Mouse (Mus musculus) gastrocnemius, postnatal 10 days (tissue): ENCODE measurements around the gene Rad51d. TPM values are rescaled to one million over a fixed set of nuclear protein-coding genes. Genes with fewer than 3 reads are reported as not detected.
"Not testable (repeated sequence)": the region's sequence is repeated elsewhere in the genome, so short reads cannot be mapped to it uniquely, and the experiment has no call there.

Experiments
- DNase-seq: peaks from one replicate; pipeline ENCODE4 v3.0.0; 2021; ENCODE audit warnings: mixed read lengths
- total RNA-seq, 2 experiments: library from RNA; stranded (reverse); gene quantifications; 2 replicates each; pipeline ENCODE4 v1.2.3; 2021

Rad51d gene
- total RNA-seq, 2 experiments from 2014 or later = 5.4 to 8.0 TPM

- peak; percentile 19 for DNase-seq
Observed at GRCm38 (mm10) chr11:82856032-82856431, 34.4 kb downstream of the Rad51d start.

- DNase-seq = no peak
Observed at GRCm38 (mm10) chr11:82855327-82855973, 35.0 kb downstream of the Rad51d start.

GRCm38 (mm10) chr11:82854111-82854510, 36.3 kb downstream of the Rad51d start:
- no peak for DNase-seq

- DNase-seq = no peak
Observed at GRCm38 (mm10) chr11:82852958-82853357, 37.5 kb downstream of the Rad51d start.

- DNase-seq = no peak
Observed at GRCm38 (mm10) chr11:82852540-82852939, 37.9 kb downstream of the Rad51d start.

- DNase-seq = no peak
Observed at GRCm38 (mm10) chr11:82852115-82852514, 38.3 kb downstream of the Rad51d start.

GRCm38 (mm10) chr11:82850259-82850658, 40.2 kb downstream of the Rad51d start:
- no peak for DNase-seq

- DNase-seq = no peak
Observed at GRCm38 (mm10) chr11:82847571-82848000, 42.8 kb downstream of the Rad51d start.

GRCm38 (mm10) chr11:82846938-82847337, 43.5 kb downstream of the Rad51d start:
- DNase-seq = no peak

GRCm38 (mm10) chr11:82846079-82846436, 44.4 kb downstream of the Rad51d start:
- DNase-seq = no peak

GRCm38 (mm10) chr11:82845415-82846078, 44.9 kb downstream of the Rad51d start:
- peak; percentile 58 for DNase-seq

GRCm38 (mm10) chr11:82844771-82845414, 45.5 kb downstream of the Rad51d start:
- no peak for DNase-seq

GRCm38 (mm10) chr11:82838511-82838910, 51.9 kb downstream of the Rad51d start:
- no peak for DNase-seq

- DNase-seq = no peak
Observed at GRCm38 (mm10) chr11:82837848-82838247, 52.6 kb downstream of the Rad51d start.

- DNase-seq = no peak
Observed at GRCm38 (mm10) chr11:82837192-82837591, 53.2 kb downstream of the Rad51d start.

- no peak for DNase-seq
Observed at GRCm38 (mm10) chr11:82835616-82836432, 54.6 kb downstream of the Rad51d start.

- DNase-seq = not testable (repeated sequence)
Observed at GRCm38 (mm10) chr11:82834359-82834758, 56.1 kb downstream of the Rad51d start.

GRCm38 (mm10) chr11:82833929-82834328, 56.5 kb downstream of the Rad51d start:
- no peak for DNase-seq

GRCm38 (mm10) chr11:82832402-82832801, 58.0 kb downstream of the Rad51d start:
- DNase-seq = not testable (repeated sequence)

- no peak for DNase-seq
Observed at GRCm38 (mm10) chr11:82831008-82831893, 59.2 kb downstream of the Rad51d start.

- no peak for DNase-seq
Observed at GRCm38 (mm10) chr11:82826818-82827217, 63.6 kb downstream of the Rad51d start.
